Mouse (Mus musculus): ENCODE measurements around the gene Tspan18. TPM values are rescaled to one million over a fixed set of nuclear protein-coding genes. Genes with fewer than 3 reads are reported as not detected.

The Tspan18 gene
- polyA plus RNA-seq, 1 experiment, result 6.8 TPM

- DNase-seq (ENCODE audit: low read depth, low spot score), result no peak
- 34% methylated on average over 6 of the region's 6 CpGs for WGBS
Measured at GRCm38 (mm10) chr2:93192671-93193080, 141.6 kb downstream of the Tspan18 start.

GRCm38 (mm10) chr2:93192182-93192560 is 142.1 kb downstream of the Tspan18 start:
- no peak for DNase-seq (ENCODE audit: low read depth, low spot score)
- 24% methylated on average over 9 of the region's 9 CpGs for WGBS

GRCm38 (mm10) chr2:93191488-93192181 is 142.7 kb downstream of the Tspan18 start:
- no peak for DNase-seq (ENCODE audit: low read depth, low spot score)
- WGBS, result 54% methylated on average over 14 of the region's 14 CpGs

GRCm38 (mm10) chr2:93190771-93191487 is 143.4 kb downstream of the Tspan18 start:
- 18% methylated on average over 9 of the region's 9 CpGs for WGBS
- no peak for DNase-seq (ENCODE audit: low read depth, low spot score)

- no peak for DNase-seq (ENCODE audit: low read depth, low spot score)
- 12% methylated on average over 19 of the region's 19 CpGs for WGBS
Measured at GRCm38 (mm10) chr2:93188761-93189458, 145.4 kb downstream of the Tspan18 start.

GRCm38 (mm10) chr2:93188020-93188760 is 146.1 kb downstream of the Tspan18 start:
- no peak for DNase-seq (ENCODE audit: low read depth, low spot score)
- under 1% methylated on average over 53 of the region's 53 CpGs for WGBS

GRCm38 (mm10) chr2:93187323-93187996 is 146.8 kb downstream of the Tspan18 start, which contains the start of gene Trp53i11:
Gene Trp53i11, plus strand, starts transcription at chr2:93187548.
- DNase-seq (ENCODE audit: low read depth, low spot score), result no peak
- under 1% methylated on average over 65 of the region's 69 CpGs for WGBS

GRCm38 (mm10) chr2:93182859-93183258 is 151.4 kb downstream of the Tspan18 start:
- WGBS, result 75% methylated on average over 11 of the region's 11 CpGs
- DNase-seq (ENCODE audit: low read depth, low spot score), result no peak

GRCm38 (mm10) chr2:93180077-93180844 is 154.0 kb downstream of the Tspan18 start:
- 6% methylated on average over 41 of the region's 41 CpGs for WGBS
- no peak for DNase-seq (ENCODE audit: low read depth, low spot score)

GRCm38 (mm10) chr2:93179603-93180002 is 154.7 kb downstream of the Tspan18 start:
- DNase-seq (ENCODE audit: low read depth, low spot score), result no peak
- 42% methylated on average over 5 of the region's 5 CpGs for WGBS

- no peak for DNase-seq (ENCODE audit: low read depth, low spot score)
- 87% methylated on average over 4 of the region's 4 CpGs for WGBS
Measured at GRCm38 (mm10) chr2:93178313-93178677, 156.0 kb downstream of the Tspan18 start.

GRCm38 (mm10) chr2:93177668-93178312 is 156.5 kb downstream of the Tspan18 start:
- 89% methylated on average over 20 of the region's 20 CpGs for WGBS
- no peak for DNase-seq (ENCODE audit: low read depth, low spot score)

- WGBS, result 19% methylated on average over 17 of the region's 17 CpGs
- DNase-seq (ENCODE audit: low read depth, low spot score), result no peak
Measured at GRCm38 (mm10) chr2:93176871-93177667, 157.2 kb downstream of the Tspan18 start.

- DNase-seq (ENCODE audit: low read depth, low spot score), result no peak
- 55% methylated on average over 4 of the region's 4 CpGs for WGBS
Measured at GRCm38 (mm10) chr2:93176193-93176798, 158.0 kb downstream of the Tspan18 start.

GRCm38 (mm10) chr2:93175721-93176120 is 158.6 kb downstream of the Tspan18 start:
- WGBS, result 74% methylated on average over 2 of the region's 2 CpGs
- DNase-seq (ENCODE audit: low read depth, low spot score), result no peak

- 36% methylated on average over 5 of the region's 5 CpGs for WGBS
- DNase-seq (ENCODE audit: low read depth, low spot score), result no peak
Measured at GRCm38 (mm10) chr2:93175278-93175677, 159.0 kb downstream of the Tspan18 start.

- WGBS, result 82% methylated on average over 5 of the region's 5 CpGs
- no peak for DNase-seq (ENCODE audit: low read depth, low spot score)
Measured at GRCm38 (mm10) chr2:93174159-93174558, 160.1 kb downstream of the Tspan18 start.

All from large intestine, adult 2 months (tissue).